Mouse (Mus musculus): ENCODE results near the gene Cfap70. TPM values are rescaled to one million over a fixed set of nuclear protein-coding genes. Genes with fewer than 3 reads are reported as not detected.

Gene Cfap70
- total and polyA plus RNA-seq, 2 experiments from 2014 or later: 2.8 to 3.4 TPM

DNA sequence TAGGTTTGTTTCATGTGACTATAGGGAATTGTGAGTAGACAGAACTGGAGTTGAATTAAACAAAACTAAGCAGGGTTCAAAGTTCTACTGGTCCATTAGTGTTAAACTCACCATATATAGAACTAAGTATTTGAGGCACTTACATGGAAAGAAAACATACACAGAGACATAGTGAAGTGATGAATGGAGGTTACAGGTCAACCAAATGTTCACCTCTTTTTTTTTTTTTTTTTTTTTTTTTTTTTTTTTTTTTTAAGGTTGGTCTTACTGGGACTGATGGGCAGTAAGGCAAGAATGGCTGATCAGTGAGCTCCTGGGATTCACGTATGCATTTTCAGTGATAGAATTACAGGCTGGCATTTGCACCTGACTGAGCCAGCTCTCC lies 28.2 kb upstream of the Cfap70 start:
- peak overlapping the region; percentile 82 for H3K4me2 ChIP-seq (ENCODE audit: low read depth, low read length, poor library complexity, severe bottlenecking)
- 59% methylated on average over 1 of the region's 1 CpGs for WGBS
- TF ChIP-seq CTCF (IDR thresholded peaks at IDR 0.05): no peak
- peak overlapping the region; percentile 70 for H3K4me3 ChIP-seq (ENCODE audit: low read depth, low read length)
- H3K9ac ChIP-seq (replicated peaks; ENCODE audit: low read length, poor library complexity, severe bottlenecking): no peak overlapping the region
- no peaks in the 10 kb centered on the region for H3K36me3 ChIP-seq (ENCODE audit: insufficient read depth, low read length)
- no peak overlapping the region for H3K27ac ChIP-seq (ENCODE audit: low read depth, low read length)
- no peaks in the 10 kb centered on the region for H3K9me3 ChIP-seq (ENCODE audit: low read length)
- ATAC-seq (ENCODE audit: low FRiP score): no peak
- H3K4me1 ChIP-seq (ENCODE audit: insufficient read depth, low read length): peaks cover 3% of the 10 kb centered on the region; the same call in 1 of the 2 replicates
- no peaks in the 10 kb centered on the region for H3K27me3 ChIP-seq (ENCODE audit: insufficient read depth, low read length)
- DNase-seq (ENCODE audit: low spot score): no peak

GRCm38 (mm10) chr14:20479291-20480194 lies 27.5 kb upstream of the Cfap70 start, which contains the start of gene Anxa7:
Anxa7 (minus strand) TSS chr14:20480133.
- Histone ChIP-seq H3K4me1 (ENCODE audit: insufficient read depth, low read length) (peaks cover 3% of the 10 kb centered on the region; the same call in 1 of the 2 replicates), H3K4me2 (ENCODE audit: low read depth, low read length, poor library complexity, severe bottlenecking) (peak within 1 kb of the TSS; percentile 82), H3K9me3 (ENCODE audit: low read length) (no peaks in the 10 kb centered on the region), H3K27me3 (ENCODE audit: insufficient read depth, low read length) (no peaks in the 10 kb centered on the region), H3K27ac (ENCODE audit: low read depth, low read length) (peak within 1 kb of the TSS; percentile 51), H3K4me3 (ENCODE audit: low read depth, low read length) (peak within 1 kb of the TSS; percentile 70), H3K9ac (replicated peaks; ENCODE audit: low read length, poor library complexity, severe bottlenecking) (peak within 1 kb of the TSS; percentile 66), H3K36me3 (ENCODE audit: insufficient read depth, low read length) (no peaks in the 10 kb centered on the region)
- peak; percentile 31 for TF ChIP-seq CTCF (IDR thresholded peaks at IDR 0.05)
- ATAC-seq (ENCODE audit: low FRiP score) (peak; percentile 79), DNase-seq (ENCODE audit: low spot score) (peak; percentile 67)
- 3% methylated on average over 44 of the region's 48 CpGs for WGBS

GRCm38 (mm10) chr14:20478801-20479200 lies 26.8 kb upstream of the Cfap70 start:
- DNase-seq (ENCODE audit: low spot score): no peak
- H3K9me3 ChIP-seq (ENCODE audit: low read length): no peaks in the 10 kb centered on the region
- H3K9ac ChIP-seq (replicated peaks; ENCODE audit: low read length, poor library complexity, severe bottlenecking): no peak overlapping the region
- WGBS: 39% methylated on average over 7 of the region's 7 CpGs
- peaks cover 3% of the 10 kb centered on the region; the same call in 1 of the 2 replicates for H3K4me1 ChIP-seq (ENCODE audit: insufficient read depth, low read length)
- H3K4me3 ChIP-seq (ENCODE audit: low read depth, low read length): peak overlapping the region; percentile 70
- H3K4me2 ChIP-seq (ENCODE audit: low read depth, low read length, poor library complexity, severe bottlenecking): peak overlapping the region; percentile 82
- H3K27ac ChIP-seq (ENCODE audit: low read depth, low read length): peak overlapping the region; percentile 51
- H3K36me3 ChIP-seq (ENCODE audit: insufficient read depth, low read length): no peaks in the 10 kb centered on the region
- TF ChIP-seq CTCF (IDR thresholded peaks at IDR 0.05): no peak
- ATAC-seq (ENCODE audit: low FRiP score): no peak
- H3K27me3 ChIP-seq (ENCODE audit: insufficient read depth, low read length): no peaks in the 10 kb centered on the region

GRCm38 (mm10) chr14:20478385-20478784 lies 26.4 kb upstream of the Cfap70 start:
- H3K9me3 ChIP-seq (ENCODE audit: low read length): no peaks in the 10 kb centered on the region
- H3K9ac ChIP-seq (replicated peaks; ENCODE audit: low read length, poor library complexity, severe bottlenecking): no peak overlapping the region
- H3K4me2 ChIP-seq (ENCODE audit: low read depth, low read length, poor library complexity, severe bottlenecking): peak overlapping the region; percentile 82; the same call in 1 of the 2 replicates
- peaks cover 3% of the 10 kb centered on the region; the same call in 1 of the 2 replicates for H3K4me1 ChIP-seq (ENCODE audit: insufficient read depth, low read length)
- WGBS: 59% methylated on average over 3 of the region's 3 CpGs
- no peak overlapping the region for H3K4me3 ChIP-seq (ENCODE audit: low read depth, low read length)
- no peak for DNase-seq (ENCODE audit: low spot score)
- no peak for ATAC-seq (ENCODE audit: low FRiP score)
- no peak overlapping the region for H3K27ac ChIP-seq (ENCODE audit: low read depth, low read length)
- no peaks in the 10 kb centered on the region for H3K36me3 ChIP-seq (ENCODE audit: insufficient read depth, low read length)
- no peak for TF ChIP-seq CTCF (IDR thresholded peaks at IDR 0.05)
- no peaks in the 10 kb centered on the region for H3K27me3 ChIP-seq (ENCODE audit: insufficient read depth, low read length)

- WGBS: 48% methylated on average over 4 of the region's 4 CpGs
- Histone ChIP-seq H3K36me3 (ENCODE audit: insufficient read depth, low read length) (no peaks in the 10 kb centered on the region), H3K27ac (ENCODE audit: low read depth, low read length) (no peak overlapping the region), H3K27me3 (ENCODE audit: insufficient read depth, low read length) (no peaks in the 10 kb centered on the region), H3K4me1 (ENCODE audit: insufficient read depth, low read length) (peaks cover 3% of the 10 kb centered on the region; the same call in 1 of the 2 replicates), H3K4me3 (ENCODE audit: low read depth, low read length) (no peak overlapping the region), H3K9me3 (ENCODE audit: low read length) (no peaks in the 10 kb centered on the region), H3K9ac (replicated peaks; ENCODE audit: low read length, poor library complexity, severe bottlenecking) (no peak overlapping the region), H3K4me2 (ENCODE audit: low read depth, low read length, poor library complexity, severe bottlenecking) (no peak overlapping the region)
- DNase-seq (ENCODE audit: low spot score) (no peak), ATAC-seq (ENCODE audit: low FRiP score) (no peak)
- no peak for TF ChIP-seq CTCF (IDR thresholded peaks at IDR 0.05)
Observed at GRCm38 (mm10) chr14:20477261-20478025, 25.4 kb upstream of the Cfap70 start.
